Comparison of ENCODE assay signal across 10 mouse cellular contexts in genomic region chr1:42629465-42630261, GRCm38 (mm10).
DNase-seq lines count a peak whose midpoint lies in the region; ATAC-seq lines count a peak whose summit lies in the region.
"Had no signal": no experiment of that assay in that cellular context is flagged by ENCODE, and none has a peak within 500 bp of the region (broad histone marks: within the 10 kb centered on the region; RNA-seq: fewer than 3 reads in every experiment).

No protein-coding gene starts in this region.

- H3K27me3 ChIP-seq in hindbrain, embryonic 15.5 days = no peaks in the 10 kb centered on the region

- no peak overlapping the region for H3K9ac ChIP-seq in hindbrain, embryonic 15.5 days

- no peaks in the 10 kb centered on the region for H3K36me3 ChIP-seq in hindbrain, embryonic 15.5 days

- peak; percentile 22 for DNase-seq in right cerebral cortex, postnatal 4 days
- DNase-seq in right cerebral cortex, postnatal 36 days (ENCODE audit: low spot score in 2 of 2) = no peak
- peak; percentile 33 for DNase-seq in lung, postnatal 10 days
- no peak for DNase-seq in layer of hippocampus, adult 8-10 months (ENCODE audit: low spot score in 2 of 2)
- no peak for DNase-seq in thymus, postnatal 25 days
- DNase-seq in Muller cell, postnatal 12 days (ENCODE audit: inconsistent ontology term) = no peak

- peak overlapping the region; percentile 55 for H3K27ac ChIP-seq in hindbrain, embryonic 15.5 days (replicated peaks)
- H3K27ac ChIP-seq: macrophage had no signal

- peaks cover 24% of the 10 kb centered on the region for H3K4me1 ChIP-seq in hindbrain, embryonic 15.5 days (replicated peaks)

- peak overlapping the region; percentile 46 for H3K4me2 ChIP-seq in hindbrain, embryonic 15.5 days

- no peak overlapping the region for H3K4me3 ChIP-seq in hindbrain, embryonic 15.5 days
- H3K4me3 ChIP-seq: erythroblast, embryonic 14.5 days had no signal

- ATAC-seq in hindbrain, embryonic 15.5 days (ENCODE audit: low FRiP score, low read depth) = peak; percentile 49
- no peak for ATAC-seq in monocyte, adult 5-6 weeks (replicated peaks; ENCODE audit: insufficient number of reproducible peaks, low FRiP score, low TSS enrichment, poor library complexity, severe bottlenecking)

- WGBS in hindbrain, embryonic 15.5 days = 14% methylated on average over 14 of the region's 14 CpGs

- H3K9me3 ChIP-seq in hindbrain, embryonic 15.5 days = no peaks in the 10 kb centered on the region

Comparison
In these comparisons a context has a peak if more than half of its experiments do, and no peak if none do; other contexts are left out.
1. DNase-seq: peak in right cerebral cortex, postnatal 4 days (single experiment) and lung, postnatal 10 days (single experiment); none in right cerebral cortex, postnatal 36 days (0 of 2), layer of hippocampus, adult 8-10 months (0 of 2), thymus, postnatal 25 days (single experiment) and Muller cell, postnatal 12 days (single experiment).